ENCODE assay signal across 8 mouse cellular contexts in genomic region chr11:20661652-20662051, GRCm38 (mm10).
DNase-seq lines count a peak whose midpoint lies in the region; ATAC-seq and TF ChIP-seq lines count a peak whose summit lies in the region.

No protein-coding gene starts in this region.

- no peak for TF ChIP-seq POLR2A in MEL (IDR thresholded peaks at IDR 0.05; ENCODE audit: control insufficient read depth in 1 of 2, insufficient read depth in 1 of 2, low read depth in 1 of 2, low read length in 2 of 2, poor library complexity in 1 of 2)

- H3K27ac ChIP-seq in MEL (ENCODE audit: control insufficient read depth, low read depth, low read length) = no peak overlapping the region

- peak; percentile 88 to 96 (median 92) for TF ChIP-seq CTCF in MEL (IDR thresholded peaks at IDR 0.05 in 2 of 3, conservative IDR thresholded peaks at IDR 0.05 in 1 of 3; ENCODE audit: control insufficient read depth in 1 of 3, insufficient read depth in 1 of 3, low read depth in 2 of 3, low read length in 3 of 3, poor library complexity in 1 of 3, severe bottlenecking in 1 of 3)

- no peaks in the 10 kb centered on the region for H3K4me1 ChIP-seq in MEL (ENCODE audit: control insufficient read depth in 1 of 2, insufficient read depth in 2 of 2, low read length in 2 of 2)

- peak; percentile 86 for TF ChIP-seq RAD21 in MEL (IDR thresholded peaks at IDR 0.05; ENCODE audit: low read depth, low read length)

- H3K36me3 ChIP-seq in MEL (ENCODE audit: control insufficient read depth in 1 of 2, insufficient read depth in 2 of 2, low read length in 2 of 2) = no peaks in the 10 kb centered on the region; a peak in 1 of 4 replicates

- DNase-seq in gastrocnemius, postnatal 10 days = peak; percentile 31
- DNase-seq in gastrocnemius, adult 8-10 months (ENCODE audit: low spot score in 2 of 2) = no peak
- DNase-seq in 3T3-L1 (ENCODE audit: low read depth, low spot score) (peak; percentile 38), MEL (ENCODE audit: low read depth, low spot score) (peak; percentile 84)
- DNase-seq in lung, postnatal 4 days = peak; percentile 46 to 58
- DNase-seq in right cerebral cortex, adult 2 months (ENCODE audit: low spot score in 2 of 2) = no peak
- DNase-seq in right cerebral cortex, adult 18-20 months = no peak

- H3K27me3 ChIP-seq in MEL (ENCODE audit: control insufficient read depth in 1 of 2, insufficient read depth in 2 of 2, low read length in 2 of 2) = no peaks in the 10 kb centered on the region

- ATAC-seq in erythroid progenitor cell, adult 5-6 weeks (replicated peaks; ENCODE audit: low FRiP score, poor library complexity, severe bottlenecking) = peak; percentile 73

- no peak overlapping the region for H3K4me3 ChIP-seq in MEL (ENCODE audit: control insufficient read depth in 1 of 2, insufficient read depth in 1 of 2, low read depth in 2 of 2, low read length in 2 of 2)

- H3K9me3 ChIP-seq in MEL (replicated peaks; ENCODE audit: insufficient read depth, low read length) = no peaks in the 10 kb centered on the region

- TF ChIP-seq EP300 in MEL (IDR thresholded peaks at IDR 0.05; ENCODE audit: low read depth in 1 of 2, low read length in 2 of 2) = no peak

- no peaks in the 10 kb centered on the region for H3K79me2 ChIP-seq in MEL (ENCODE audit: control insufficient read depth, insufficient read depth, low read length, poor library complexity)

- no peak overlapping the region for H3K9ac ChIP-seq in MEL (ENCODE audit: control insufficient read depth, low read depth, low read length, poor library complexity, severe bottlenecking)

TF ChIP-seq in MEL, 35 proteins besides CTCF, POLR2A, EP300 and RAD21:
- peak; percentile 50; the same call in 1 of the 2 replicates for TF ChIP-seq MAFK (IDR thresholded peaks at IDR 0.05; ENCODE audit: borderline replicate concordance, low read depth, low read length)
- peak; percentile 73 for TF ChIP-seq SMC3 (IDR thresholded peaks at IDR 0.05; ENCODE audit: low read depth, low read length)
- TF ChIP-seq RCOR1 (IDR thresholded peaks at IDR 0.05; ENCODE audit: low read depth, low read length) = no peak
- TF ChIP-seq TCF12 (IDR thresholded peaks at IDR 0.05; ENCODE audit: low read depth, low read length) = no peak
- peak; percentile 59; the same call in 1 of the 2 replicates for TF ChIP-seq ZC3H11A (IDR thresholded peaks at IDR 0.05; ENCODE audit: low read depth, low read length)

Comparison
In these comparisons a context has a peak if more than half of its experiments do, and no peak if none do; other contexts are left out.
1. DNase-seq: peak in gastrocnemius, postnatal 10 days (single experiment), 3T3-L1 (single experiment), MEL (single experiment) and lung, postnatal 4 days (2 of 2); none in gastrocnemius, adult 8-10 months (0 of 2), right cerebral cortex, adult 2 months (0 of 2) and right cerebral cortex, adult 18-20 months (single experiment).